Mouse (Mus musculus) small intestine, adult 2 months (tissue): Measurements from ENCODE around the gene Gpsm3. TPM values are rescaled to one million over a fixed set of nuclear protein-coding genes. Genes with fewer than 3 reads are reported as not detected.
A peak's percentile ranks its signal among the peaks of the same experiment; 100 is the strongest.

Experiments used
- H3K27ac ChIP-seq: fragments of 200-500 bp; 2 replicates; pipeline ENCODE4 v1.5.1; 2012; ENCODE audit warnings: low read depth, low read length, control low read depth, inconsistent platforms; ENCODE audit not compliant: insufficient read depth
- H3K27me3 ChIP-seq: fragments of 200-500 bp; 2 replicates; pipeline ENCODE4 v1.6.1; 2012; ENCODE audit warnings: mild to moderate bottlenecking, moderate library complexity, low read length, inconsistent platforms; ENCODE audit not compliant: control insufficient read depth, insufficient read depth
- H3K36me3 ChIP-seq: fragments of 200-500 bp; 2 replicates; pipeline ENCODE4 v1.6.1; 2012; ENCODE audit warnings: mild to moderate bottlenecking, low read length, control low read depth, inconsistent platforms; ENCODE audit not compliant: control insufficient read depth, insufficient read depth
- H3K4me1 ChIP-seq: fragments of 200-500 bp; 2 replicates; pipeline ENCODE4 v1.6.1; 2012; ENCODE audit warnings: low read length, inconsistent platforms, mixed read lengths; ENCODE audit not compliant: control insufficient read depth, insufficient read depth, insufficient read length
- H3K4me3 ChIP-seq: fragments of 200-500 bp; 2 replicates; pipeline ENCODE4 v1.5.1; 2012; ENCODE audit warnings: low read depth, mild to moderate bottlenecking, control low read depth, inconsistent platforms, low read length, moderate library complexity
- CTCF ChIP-seq: fragments of 200-500 bp; IDR thresholded peaks from 2 replicates; pipeline ENCODE4 v1.5.1; 2012; ENCODE audit warnings: low read depth, mild to moderate bottlenecking, control low read depth, inconsistent platforms, low read length, moderate library complexity, mixed read lengths; ENCODE audit not compliant: insufficient replicate concordance, insufficient read length; ENCODE audit errors: extremely low read depth
- POLR2A ChIP-seq: fragments of 200-500 bp; IDR thresholded peaks from 2 replicates; pipeline ENCODE4 v1.6.1; 2012; ENCODE audit warnings: low read depth, mild to moderate bottlenecking, control low read depth, inconsistent platforms, low read length, moderate library complexity
- WGBS: fragments of 180-500 bp; shearing (Covaris S2); methylation state at CpG from one replicate; pipeline ENCODE4 v1.1.7; 2018; 5-methylcytosine and 5-hydroxymethylcytosine counted together
- polyA plus RNA-seq: library from polyadenylated mRNA; depleted of rRNA; stranded (reverse); fragments of >200 nt; gene quantifications from 2 replicates; pipeline ENCODE4 v1.2.3, GENCODE M21; 2012

Gpsm3 gene
- polyA plus RNA-seq, 1 experiment = 8.1 TPM

DNA sequence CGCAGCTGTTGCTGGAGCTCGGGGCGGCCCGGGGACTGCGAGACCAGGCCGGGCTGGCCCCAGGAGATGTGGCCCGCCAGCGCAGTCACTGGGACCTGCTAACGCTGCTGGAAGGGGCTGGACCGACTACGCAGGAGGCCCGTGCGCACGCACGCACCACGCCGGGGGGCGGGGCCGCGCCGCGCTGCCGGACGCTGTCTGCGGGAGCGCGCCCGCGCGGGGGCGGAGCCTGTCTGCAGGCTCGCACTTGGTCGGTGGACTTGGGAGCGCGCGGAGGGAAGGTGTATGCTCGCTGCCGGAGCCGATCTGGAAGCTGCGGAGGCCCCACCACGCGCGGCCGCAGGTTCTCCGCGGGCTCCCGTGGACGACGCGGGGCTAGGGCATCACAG is 2.2 kb upstream of the Gpsm3 start:
- no peaks in the 10 kb centered on the region for H3K27me3 ChIP-seq
- H3K4me1 ChIP-seq = peaks cover 17% of the 10 kb centered on the region
- H3K27ac ChIP-seq = peak overlapping the region; percentile 80
- no peaks in the 10 kb centered on the region for H3K36me3 ChIP-seq
- under 1% methylated on average over 50 of the region's 50 CpGs for WGBS
- peak overlapping the region; percentile 96 for H3K4me3 ChIP-seq
- TF ChIP-seq CTCF = no peak
- TF ChIP-seq POLR2A = peak; percentile 94; the same call in 1 of the 2 replicates

DNA sequence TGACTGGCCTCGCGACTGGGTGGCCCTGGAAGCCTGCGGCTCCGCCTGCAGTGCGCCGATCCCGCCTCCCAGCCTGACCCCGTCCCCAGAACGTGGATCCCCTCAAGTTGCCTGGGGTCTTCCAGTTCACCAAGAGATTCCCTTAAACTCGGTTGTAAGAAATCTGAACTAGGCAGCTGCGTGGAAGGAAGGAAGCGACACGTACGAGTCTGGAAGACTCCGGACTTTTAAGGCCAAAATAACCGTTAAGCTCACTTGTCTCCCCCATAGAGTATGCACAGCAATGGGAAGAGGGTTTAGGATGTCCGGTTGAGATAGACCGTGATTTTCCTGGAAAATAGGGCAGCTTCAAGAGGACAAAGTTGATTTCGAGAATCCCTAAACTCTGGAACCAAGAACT is 1.8 kb upstream of the Gpsm3 start:
- Histone ChIP-seq H3K4me1 (peaks cover 17% of the 10 kb centered on the region), H3K27ac (peak overlapping the region; percentile 74), H3K4me3 (peak overlapping the region; percentile 96), H3K36me3 (no peaks in the 10 kb centered on the region), H3K27me3 (no peaks in the 10 kb centered on the region)
- whole genome bisulfite sequencing = 2% methylated on average over 19 of the region's 19 CpGs
- TF ChIP-seq POLR2A (no peak), CTCF (no peak)

GRCm38 (mm10) chr17:34588767-34589166 is 839 bp upstream of the Gpsm3 start:
- Histone ChIP-seq H3K4me1 (peaks cover 18% of the 10 kb centered on the region), H3K27ac (no peak overlapping the region), H3K4me3 (no peak overlapping the region), H3K36me3 (no peaks in the 10 kb centered on the region), H3K27me3 (no peaks in the 10 kb centered on the region)
- TF ChIP-seq CTCF (no peak), POLR2A (no peak)
- 74% methylated on average over 3 of the region's 3 CpGs for WGBS

- H3K4me3 ChIP-seq = peak overlapping the region; percentile 62
- peaks cover 22% of the 10 kb centered on the region for H3K4me1 ChIP-seq
- no peak for TF ChIP-seq POLR2A
- no peak for TF ChIP-seq CTCF
- H3K36me3 ChIP-seq = 0 out of 2 replicates have a peak, but pooled peaks cover 2% of the 10 kb centered on the region
- H3K27me3 ChIP-seq = no peaks in the 10 kb centered on the region
- 62% methylated on average over 7 of the region's 7 CpGs for WGBS
- H3K27ac ChIP-seq = peak overlapping the region; percentile 68
These were observed 400 bp upstream of the Gpsm3 start for GRCm38 (mm10) chr17:34589206-34589605.

DNA sequence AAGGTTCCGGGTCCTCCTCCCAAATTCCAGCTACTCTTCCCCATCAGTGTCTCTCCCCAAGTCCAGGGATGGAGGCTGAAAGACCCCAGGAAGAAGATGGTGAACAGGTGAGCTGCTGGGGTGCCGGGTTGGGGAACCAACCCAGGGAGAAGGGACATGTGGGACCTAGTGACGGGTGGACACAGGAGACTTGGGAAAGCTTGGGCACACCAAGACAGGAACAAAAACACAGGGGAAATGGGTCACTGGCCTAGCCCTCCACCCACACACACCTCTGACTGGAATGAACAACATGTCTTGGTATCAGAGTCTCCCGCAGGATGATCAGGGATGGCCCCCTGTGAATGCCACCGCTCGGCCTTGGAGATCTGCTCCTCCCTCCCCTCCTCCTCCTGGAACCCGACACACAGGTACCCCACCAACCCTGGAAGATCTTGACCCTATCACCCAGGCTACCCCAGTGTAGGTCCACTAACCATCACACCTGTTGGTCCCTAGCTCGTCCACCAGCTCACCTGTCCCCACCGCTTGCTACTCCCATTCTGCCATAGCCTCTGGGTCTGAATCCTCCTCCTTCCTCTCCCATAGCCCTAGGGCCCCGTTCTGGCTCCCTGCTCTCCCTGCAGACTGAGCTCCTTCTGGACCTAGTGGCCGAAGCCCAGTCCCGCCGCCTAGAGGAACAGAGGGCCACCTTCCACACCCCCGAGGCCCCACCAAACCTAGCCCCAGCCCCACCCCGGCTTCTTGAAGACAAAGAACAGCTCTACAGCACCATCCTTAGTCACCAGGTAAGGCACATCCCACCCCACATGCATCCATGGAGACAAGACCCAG is 765 bp downstream of the Gpsm3 start:
- H3K36me3 ChIP-seq = peaks cover 12% of the 10 kb centered on the region
- 73% methylated on average over 15 of the region's 15 CpGs for WGBS
- no peaks in the 10 kb centered on the region for H3K27me3 ChIP-seq
- H3K4me1 ChIP-seq = peaks cover 22% of the 10 kb centered on the region
- TF ChIP-seq CTCF (no peak), POLR2A (no peak)
- H3K4me3 ChIP-seq = peak overlapping the region; percentile 62
- H3K27ac ChIP-seq = peak overlapping the region; percentile 80

DNA sequence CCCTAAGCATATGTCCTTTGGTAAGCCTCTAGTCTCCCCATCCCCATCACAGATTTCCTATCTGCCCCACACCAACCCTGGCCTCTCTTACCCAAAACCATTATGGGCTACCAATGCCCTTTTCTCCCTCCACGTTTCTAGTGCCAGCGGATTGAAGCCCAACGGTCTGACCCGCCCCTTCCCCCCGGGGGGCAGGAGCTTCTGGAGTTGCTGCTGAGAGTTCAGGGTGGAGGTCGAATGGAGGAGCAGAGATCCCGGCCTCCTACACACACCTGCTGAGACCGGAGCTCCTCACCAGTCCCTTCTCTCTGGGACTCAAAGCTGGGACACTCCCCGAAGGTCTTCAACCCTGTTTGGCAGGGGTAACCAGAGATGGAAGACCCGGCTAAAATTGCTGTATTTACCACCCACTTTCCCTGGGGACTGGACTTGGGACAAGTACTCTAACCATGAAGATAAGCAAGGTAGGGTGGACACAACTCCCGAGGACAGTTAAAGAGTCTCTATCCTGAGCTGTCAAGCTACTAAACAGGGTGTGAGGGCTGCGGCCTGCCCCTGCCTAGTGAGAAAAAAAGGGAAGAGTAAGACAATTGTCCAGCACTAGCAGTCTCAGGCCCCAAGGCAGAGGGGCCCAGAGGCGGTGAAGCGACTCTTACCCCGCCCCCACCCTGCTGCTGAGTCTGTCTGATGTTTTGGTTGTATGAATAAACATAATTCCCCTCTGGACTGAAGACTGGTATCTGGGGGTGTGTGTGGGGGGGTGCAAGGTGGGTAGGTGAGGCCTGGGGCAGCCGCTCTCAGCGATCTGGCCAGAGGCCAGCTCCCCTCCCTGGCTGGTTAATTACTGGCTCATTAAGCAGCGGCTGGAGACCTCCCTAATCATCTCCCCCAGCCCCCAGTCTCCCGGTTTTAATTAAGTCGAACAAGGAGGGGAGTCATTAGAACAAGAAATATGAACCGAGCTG is 1.7 kb downstream of the Gpsm3 start, which contains the start of gene Pbx2:
Gene Pbx2 (plus strand): TSS at position 238 of the 965 bp plus-strand sequence.
- peak within 1 kb of the TSS; percentile 96 for H3K4me3 ChIP-seq
- peaks cover 22% of the 10 kb centered on the region for H3K4me1 ChIP-seq
- H3K27me3 ChIP-seq = no peaks in the 10 kb centered on the region
- 13% methylated on average over 21 of the region's 21 CpGs for WGBS
- peaks cover 20% of the 10 kb centered on the region for H3K36me3 ChIP-seq
- H3K27ac ChIP-seq = peak within 1 kb of the TSS; percentile 80
- no peak for TF ChIP-seq CTCF
